Mouse (Mus musculus) embryonic facial prominence, embryonic 11.5 days (tissue): ENCODE measurements around the gene Srsf9. TPM values are rescaled to one million over a fixed set of nuclear protein-coding genes. Genes with fewer than 3 reads are reported as not detected.
A peak's percentile ranks its signal among the peaks of the same experiment; 100 is the strongest.

Source experiments
- ATAC-seq: fragments of 200-750 bp; cut with Nextera tagmentation; replicated peaks from 2 replicates; pipeline ENCODE4 v1.8.0; 2017; ENCODE audit warnings: low read depth; ENCODE audit not compliant: insufficient number of reproducible peaks, low FRiP score, low TSS enrichment
- DNase-seq: peaks from one replicate; pipeline ENCODE4 v3.0.0-alpha.2; 2015; ENCODE audit warnings: low spot score
- H3K27ac ChIP-seq: fragments of 300-500 bp; sonication (generic); replicated peaks from 2 replicates; pipeline ENCODE4 v1.5.1; 2014; ENCODE audit warnings: mild to moderate bottlenecking, low read depth, low read length, control low read depth
- H3K27me3 ChIP-seq: fragments of 300-500 bp; sonication (generic); 2 replicates; pipeline ENCODE4 v1.6.1; 2014; ENCODE audit warnings: mild to moderate bottlenecking, low read length, moderate library complexity, mixed read lengths; ENCODE audit not compliant: control insufficient read depth, insufficient read depth
- H3K36me3 ChIP-seq: fragments of 300-500 bp; sonication (generic); replicated peaks from 2 replicates; pipeline ENCODE4 v1.6.1; 2014; ENCODE audit warnings: low read depth, mild to moderate bottlenecking, low read length, moderate library complexity, mixed read lengths; ENCODE audit not compliant: control insufficient read depth, insufficient read depth
- H3K4me1 ChIP-seq: fragments of 300-500 bp; sonication (generic); 2 replicates; pipeline ENCODE4 v1.6.1; 2014; ENCODE audit warnings: low read length, mixed read lengths; ENCODE audit not compliant: control insufficient read depth, insufficient read depth
- H3K4me2 ChIP-seq: fragments of 300-500 bp; sonication (generic); 2 replicates; pipeline ENCODE4 v1.6.1; 2014; ENCODE audit warnings: low read depth, mild to moderate bottlenecking, control low read depth, low read length, moderate library complexity
- H3K4me3 ChIP-seq: fragments of 300-500 bp; sonication (generic); 2 replicates; pipeline ENCODE4 v1.5.1; 2014; ENCODE audit warnings: low read depth, low read length, control low read depth
- H3K9ac ChIP-seq: fragments of 300-500 bp; sonication (generic); replicated peaks from 2 replicates; pipeline ENCODE4 v1.6.1; 2014; ENCODE audit warnings: mild to moderate bottlenecking, control low read depth, low read length
- H3K9me3 ChIP-seq: fragments of 300-500 bp; sonication (generic); replicated peaks from 2 replicates; pipeline ENCODE4 v1.6.1; 2016; ENCODE audit warnings: mild to moderate bottlenecking, low read length, inconsistent platforms, mixed read lengths; ENCODE audit not compliant: control insufficient read depth
- WGBS: fragments of 180-500 bp; shearing (Covaris S2); extraction: QIAGEN DNeasy Blood & Tissue Kit; methylation state at CpG from one replicate; pipeline ENCODE4 v1.1.7; 2014; 5-methylcytosine and 5-hydroxymethylcytosine counted together
- polyA plus RNA-seq: library from polyadenylated mRNA; unstranded; fragments of >200 nt; fragmentation: Nextera tagmentation; extraction: Ambion mirVana; gene quantifications from 2 replicates; pipeline ENCODE4 v1.2.1, GENCODE M21; 2014

Srsf9 gene
- polyA plus RNA-seq, 1 experiment from 2014 or later = 390 TPM

GRCm38 (mm10) chr5:115333626-115334025 lies 6.6 kb downstream of the Srsf9 start:
- Histone ChIP-seq H3K9ac (no peak overlapping the region), H3K27me3 (no peaks in the 10 kb centered on the region), H3K36me3 (peaks cover 20% of the 10 kb centered on the region)

DNA sequence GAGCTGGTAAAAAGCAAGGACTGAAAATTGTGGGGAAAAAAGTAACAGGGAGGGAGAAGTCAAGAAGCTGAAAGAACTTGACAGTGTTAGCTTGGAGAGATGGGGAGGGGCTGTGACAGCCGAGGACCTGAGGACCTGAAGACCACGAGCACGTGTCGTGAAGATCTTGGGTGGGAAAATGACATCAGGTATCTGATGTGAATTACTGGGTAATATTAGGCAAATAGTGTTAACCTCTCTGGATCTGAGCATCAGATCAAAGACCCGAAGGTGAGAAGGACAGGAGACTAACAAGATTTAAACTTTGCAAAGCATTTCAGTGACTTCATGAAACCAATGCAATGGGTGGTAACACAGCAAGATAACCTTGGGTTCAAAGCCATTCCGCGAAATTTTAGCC lies 13.0 kb downstream of the Srsf9 start:
- Histone ChIP-seq H3K36me3 (peaks cover 4% of the 10 kb centered on the region), H3K9me3 (no peaks in the 10 kb centered on the region), H3K4me3 (peak overlapping the region; percentile 87; the same call in 1 of the 2 replicates), H3K27me3 (no peaks in the 10 kb centered on the region), H3K27ac (no peak overlapping the region), H3K9ac (no peak overlapping the region), H3K4me1 (no peaks in the 10 kb centered on the region), H3K4me2 (peak overlapping the region; percentile 71)
- DNase-seq (no peak), ATAC-seq (no peak)
- 35% methylated on average over 7 of the region's 7 CpGs for WGBS

More at GRCm38 (mm10) chr5:115333626-115334025, 6.6 kb downstream of the Srsf9 start:
- DNase-seq (no peak), ATAC-seq (no peak)
- Histone ChIP-seq H3K9me3 (no peaks in the 10 kb centered on the region), H3K4me2 (no peak overlapping the region), H3K4me3 (no peak overlapping the region), H3K27ac (no peak overlapping the region), H3K4me1 (no peaks in the 10 kb centered on the region)
- WGBS = 87% methylated on average over 3 of the region's 3 CpGs

DNA sequence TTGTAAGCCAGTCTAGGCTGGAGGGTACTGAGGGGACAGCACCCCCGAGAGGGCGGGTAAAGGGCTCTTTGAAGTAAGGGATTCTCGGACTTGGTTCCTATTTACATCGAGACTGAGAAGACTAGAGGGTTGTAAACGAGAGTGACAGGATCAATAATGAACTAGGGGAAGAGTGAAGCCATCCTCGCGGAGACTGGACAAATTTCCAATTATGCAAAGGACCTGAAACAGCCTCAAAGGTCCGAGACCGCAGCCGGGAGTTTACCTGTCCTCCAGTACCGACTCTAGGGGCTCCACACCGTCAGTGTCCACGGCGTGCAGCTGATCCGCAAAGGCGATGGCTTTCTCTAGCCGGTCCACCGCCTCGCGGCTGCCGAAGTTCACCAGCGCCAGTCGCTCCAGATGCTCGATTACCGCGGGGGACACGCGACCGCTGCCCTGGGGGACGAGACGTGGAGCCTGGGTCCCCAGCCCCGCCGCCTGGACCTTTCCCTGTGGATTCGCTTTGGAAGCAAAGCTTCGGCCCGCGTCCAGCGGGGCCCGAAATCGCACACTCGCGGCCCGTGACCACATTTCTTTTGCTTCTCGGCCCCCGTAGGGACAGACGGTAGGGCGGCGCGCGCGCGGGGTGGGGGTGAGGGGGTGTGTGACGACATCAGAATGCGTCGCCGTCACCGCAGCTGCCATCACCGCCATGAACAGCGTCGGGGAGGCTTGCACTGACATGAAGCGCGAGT lies 13.8 kb downstream of the Srsf9 start, which contains the start of the genes Gatc and Triap1:
Gene Gatc, minus strand, starts transcription at position 602 of the 737 bp plus-strand sequence.
Gene Triap1, plus strand, starts transcription at position 649 of the 737 bp plus-strand sequence.
- ATAC-seq (peak; percentile 88), DNase-seq (peak; percentile 92)
- Histone ChIP-seq H3K27me3 (no peaks in the 10 kb centered on the region), H3K9ac (peak within 1 kb of the TSS; percentile 87), H3K9me3 (no peaks in the 10 kb centered on the region), H3K4me2 (peak within 1 kb of the TSS; percentile 71), H3K27ac (peak within 1 kb of the TSS; percentile 60; the same call in 1 of the 2 replicates), H3K4me3 (peak within 1 kb of the TSS; percentile 87), H3K36me3 (peaks cover 8% of the 10 kb centered on the region), H3K4me1 (no peaks in the 10 kb centered on the region)
- under 1% methylated on average over 62 of the region's 62 CpGs for WGBS

DNA sequence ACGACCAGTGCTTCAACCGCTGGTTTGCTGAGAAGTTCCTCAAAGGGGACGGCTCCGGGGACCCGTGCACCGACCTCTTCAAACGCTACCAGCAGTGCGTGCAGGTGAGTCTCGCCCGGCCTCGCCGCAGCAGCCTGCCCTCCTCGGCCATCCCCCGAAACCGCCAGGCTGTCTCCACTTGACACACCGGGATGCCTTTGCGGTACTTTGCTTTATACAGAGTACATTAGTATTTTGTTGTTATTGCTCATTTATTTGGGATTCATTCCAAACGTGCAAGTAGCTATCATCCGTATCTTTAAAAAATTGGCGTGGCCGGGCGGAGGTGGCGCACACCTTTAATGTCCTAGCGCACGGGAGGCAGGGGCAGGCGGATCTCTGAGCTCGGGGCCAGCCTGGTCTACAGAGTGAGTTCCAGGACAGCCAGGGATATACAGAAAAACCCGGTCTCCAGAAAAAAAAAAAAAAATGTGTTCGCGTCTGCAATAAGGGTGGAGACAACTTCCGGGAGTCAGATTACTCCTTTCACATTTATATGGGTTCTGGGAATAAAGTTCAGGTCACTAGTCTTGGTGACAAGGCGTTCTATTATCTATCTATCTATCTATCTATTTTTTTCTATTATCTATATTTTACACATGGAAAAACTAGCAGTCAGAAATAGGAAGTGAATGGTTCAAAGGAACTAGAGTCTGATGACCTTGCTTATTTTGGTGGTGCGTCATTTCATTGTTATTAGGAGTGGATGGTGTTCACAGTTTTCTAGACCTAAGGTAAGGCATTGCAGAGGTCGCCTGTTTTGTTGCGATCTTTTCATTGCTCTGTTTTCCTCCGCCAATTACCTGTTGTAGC lies 14.6 kb downstream of the Srsf9 start:
- Histone ChIP-seq H3K27ac (no peak overlapping the region), H3K36me3 (peaks cover 8% of the 10 kb centered on the region), H3K4me2 (peak overlapping the region; percentile 71), H3K9ac (peak overlapping the region; percentile 87), H3K4me1 (no peaks in the 10 kb centered on the region), H3K9me3 (no peaks in the 10 kb centered on the region), H3K4me3 (peak overlapping the region; percentile 87), H3K27me3 (no peaks in the 10 kb centered on the region)
- WGBS = 11% methylated on average over 36 of the region's 36 CpGs
- ATAC-seq (peak; percentile 26; the same call in 1 of the 2 replicates), DNase-seq (no peak)

DNA sequence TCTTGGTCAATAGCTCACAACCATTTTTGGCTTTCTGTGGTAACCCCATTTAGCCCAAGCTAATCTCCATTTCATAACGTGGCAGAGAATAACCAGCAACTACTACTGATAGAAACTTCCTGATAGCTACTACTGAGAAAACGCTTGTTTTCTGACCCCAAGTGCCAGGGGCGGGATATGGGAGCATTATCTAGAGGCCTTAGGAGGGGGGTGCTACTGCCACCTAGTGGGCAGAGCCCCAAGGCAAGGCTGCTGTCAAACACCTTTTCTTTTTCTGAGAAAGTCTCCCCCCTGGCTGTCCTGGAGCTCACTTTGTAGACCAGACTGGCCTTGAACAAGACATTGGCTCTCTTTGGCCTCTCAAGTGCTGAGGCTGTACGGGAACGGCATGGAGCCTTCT lies 20.6 kb downstream of the Srsf9 start:
- Histone ChIP-seq H3K36me3 (peaks cover 8% of the 10 kb centered on the region), H3K9ac (no peak overlapping the region), H3K27ac (no peak overlapping the region), H3K4me2 (peak overlapping the region; percentile 88), H3K4me3 (peak overlapping the region; percentile 86), H3K4me1 (peaks cover 3% of the 10 kb centered on the region), H3K9me3 (no peaks in the 10 kb centered on the region), H3K27me3 (no peaks in the 10 kb centered on the region)
- WGBS = 1% methylated on average over 5 of the region's 5 CpGs
- ATAC-seq = no peak
- DNase-seq = peak; percentile 88

- under 1% methylated on average over 66 of the region's 74 CpGs for WGBS
- peaks cover 3% of the 10 kb centered on the region for H3K4me1 ChIP-seq
- H3K4me3 ChIP-seq = peak within 1 kb of the TSS; percentile 86
- peak within 1 kb of the TSS; percentile 88 for H3K4me2 ChIP-seq
- H3K9ac ChIP-seq = peak within 1 kb of the TSS; percentile 79
- ATAC-seq (peak; percentile 90), DNase-seq (peak; percentile 100)
- no peaks in the 10 kb centered on the region for H3K27me3 ChIP-seq
- peak within 1 kb of the TSS; percentile 5; the same call in 1 of the 2 replicates for H3K27ac ChIP-seq
- no peaks in the 10 kb centered on the region for H3K9me3 ChIP-seq
- H3K36me3 ChIP-seq = peaks cover 5% of the 10 kb centered on the region
These were observed 21.7 kb downstream of the Srsf9 start, which contains the start of gene Cox6a1 for GRCm38 (mm10) chr5:115348546-115349224. Gene Cox6a1 (minus strand): TSS chr5:115348981.

- H3K4me3 ChIP-seq = peak overlapping the region; percentile 86
- DNase-seq (no peak), ATAC-seq (0 out of 2 replicates have a peak, but pooled peaks have one; percentile 14)
- peak overlapping the region; percentile 59 for H3K4me2 ChIP-seq
- under 1% methylated on average over 18 of the region's 18 CpGs for WGBS
- peaks cover 5% of the 10 kb centered on the region for H3K36me3 ChIP-seq
- peak overlapping the region; percentile 79 for H3K9ac ChIP-seq
- H3K9me3 ChIP-seq = no peaks in the 10 kb centered on the region
- H3K27me3 ChIP-seq = no peaks in the 10 kb centered on the region
- H3K27ac ChIP-seq = peak overlapping the region; percentile 5; the same call in 1 of the 2 replicates
- H3K4me1 ChIP-seq = peaks cover 3% of the 10 kb centered on the region
These were observed 22.2 kb downstream of the Srsf9 start for GRCm38 (mm10) chr5:115349225-115349555.
